Mouse (Mus musculus) left cerebral cortex, adult 9 months (tissue): ENCODE data around the gene Grn.
"Not testable (repeated sequence)": the region's sequence is repeated elsewhere in the genome, so short reads cannot be mapped to it uniquely, and the experiment has no call there.

Experiments
- DNase-seq, 2 experiments: peaks; one replicate each; pipeline ENCODE4 v3.0.0; 2022; ENCODE audit warnings: low spot score in 2 of 2

Grn gene

GRCm38 (mm10) chr11:102430121-102431017 is at the start of gene Grn:
Gene Grn (plus strand): TSS chr11:102430315.
- peak; percentile 95 to 96 for DNase-seq

DNA sequence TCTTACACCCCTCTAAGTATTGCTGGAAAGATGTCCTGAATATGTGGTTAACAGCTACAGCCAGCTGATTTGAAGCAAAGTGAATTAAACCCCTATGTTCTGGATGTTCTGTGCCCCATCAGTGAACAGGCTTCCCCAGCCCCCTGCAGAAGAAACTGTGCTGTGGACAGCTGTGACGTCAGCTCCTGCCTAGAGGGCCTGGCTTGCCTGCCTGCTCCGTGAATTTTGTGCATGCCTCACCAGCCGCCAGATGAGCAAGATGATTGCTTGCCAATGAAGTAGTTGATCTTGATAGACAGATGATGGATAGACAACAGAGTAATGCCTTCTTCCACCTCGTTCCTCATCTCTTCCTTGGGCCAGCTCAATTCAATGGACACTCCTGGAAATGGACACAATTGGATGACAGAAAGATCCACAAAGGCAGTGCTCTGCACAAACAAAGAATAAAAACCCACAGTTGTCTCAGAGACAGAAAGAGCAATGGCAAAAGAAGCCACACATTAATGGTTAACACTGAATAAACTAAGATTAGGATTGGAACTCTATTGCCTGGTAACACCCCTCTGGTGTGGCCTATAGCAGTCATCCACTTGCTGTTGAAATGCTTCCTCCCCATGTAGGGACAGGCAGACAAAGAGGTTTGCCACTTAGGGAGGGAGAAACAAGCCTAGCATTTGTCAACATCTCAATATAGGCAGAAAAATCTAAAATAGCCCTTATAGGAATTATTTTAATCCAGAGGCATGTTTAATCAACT is 48.6 kb upstream of the Grn start:
- no peak for DNase-seq

- DNase-seq = no peak
Measured at GRCm38 (mm10) chr11:102382794-102383193, 47.3 kb upstream of the Grn start.

DNA sequence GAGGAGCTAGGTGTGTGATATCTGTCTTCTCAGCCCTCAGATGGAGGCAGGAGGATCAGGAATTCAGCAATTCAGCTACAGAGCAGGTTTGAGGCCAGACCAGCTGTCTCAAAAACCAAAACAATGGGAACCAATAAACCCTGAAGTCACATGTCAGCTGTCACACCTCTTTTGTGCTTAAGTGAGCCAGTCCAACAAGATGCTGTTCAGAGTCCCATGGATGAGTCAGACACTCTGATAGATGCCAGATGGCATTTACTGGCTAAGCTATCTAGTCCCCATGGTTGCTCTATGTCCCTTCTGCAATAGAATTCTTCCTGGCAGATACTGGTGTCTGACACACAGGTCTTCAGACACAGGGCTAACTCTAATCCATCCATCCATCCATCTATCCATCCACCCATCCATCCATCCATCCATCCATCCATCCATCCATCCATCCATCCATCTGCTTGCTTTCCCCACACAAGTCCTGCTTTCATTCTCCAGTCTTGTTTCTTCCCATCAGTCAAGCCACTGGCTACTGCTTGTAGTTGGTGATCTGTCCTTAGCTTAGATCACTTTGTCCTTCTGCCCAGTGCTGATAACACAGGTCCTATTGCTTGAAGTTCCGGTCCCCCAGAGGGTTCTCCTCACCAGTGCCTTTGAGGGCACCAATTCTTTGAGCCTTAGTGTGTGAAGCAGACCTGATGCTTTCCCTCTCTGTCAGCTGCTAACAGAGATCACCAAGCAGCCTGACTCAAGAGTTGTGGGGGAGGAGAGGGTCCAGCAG is 46.6 kb upstream of the Grn start:
- peak in 1 of 2 experiments; percentile 32 for DNase-seq

DNA sequence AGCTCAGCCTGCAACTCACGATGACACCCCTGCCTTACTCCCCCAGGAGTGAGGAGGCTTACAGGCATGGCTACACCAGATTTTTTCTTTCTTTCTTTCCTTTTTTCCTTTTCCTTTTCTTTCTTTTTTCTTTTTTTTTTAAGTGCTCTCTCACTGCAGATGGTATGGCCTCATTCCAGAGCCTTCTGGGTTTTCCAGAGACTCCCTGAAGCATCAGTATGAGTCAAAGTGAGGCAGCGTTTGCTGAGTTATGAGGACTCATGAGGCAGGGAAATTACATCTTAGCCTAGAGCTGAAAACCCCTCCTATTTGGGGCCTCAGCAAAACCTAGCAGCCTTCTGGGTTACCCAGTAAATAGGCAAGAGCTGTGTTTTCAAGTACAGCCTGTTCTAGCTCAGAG is 45.7 kb upstream of the Grn start:
- DNase-seq = peak in 1 of 2 experiments; percentile 60

- no peak for DNase-seq
Measured at GRCm38 (mm10) chr11:102385075-102385474, 45.0 kb upstream of the Grn start.

DNA sequence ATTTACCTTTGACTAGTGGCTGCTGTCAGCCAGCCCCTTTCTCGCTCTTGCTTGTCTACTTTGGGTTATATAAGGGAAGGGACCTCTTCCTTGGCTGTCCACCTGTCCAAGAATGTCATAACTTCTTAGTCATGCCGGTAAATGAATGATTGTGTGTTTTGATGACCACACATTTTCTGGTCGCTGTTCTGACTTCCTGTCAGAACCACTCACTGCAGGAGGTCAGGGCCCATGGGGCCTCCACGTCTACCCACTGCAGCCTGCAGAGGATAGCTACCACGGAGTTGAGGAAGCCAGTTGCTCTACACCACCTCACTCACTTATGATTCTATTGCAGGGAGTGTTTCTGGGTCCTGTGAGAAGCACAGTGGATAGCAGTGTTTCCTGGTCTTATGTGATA is 44.0 kb upstream of the Grn start:
- no peak for DNase-seq

- not testable (repeated sequence) for DNase-seq
Measured at GRCm38 (mm10) chr11:102389436-102389835, 40.7 kb upstream of the Grn start.

DNA sequence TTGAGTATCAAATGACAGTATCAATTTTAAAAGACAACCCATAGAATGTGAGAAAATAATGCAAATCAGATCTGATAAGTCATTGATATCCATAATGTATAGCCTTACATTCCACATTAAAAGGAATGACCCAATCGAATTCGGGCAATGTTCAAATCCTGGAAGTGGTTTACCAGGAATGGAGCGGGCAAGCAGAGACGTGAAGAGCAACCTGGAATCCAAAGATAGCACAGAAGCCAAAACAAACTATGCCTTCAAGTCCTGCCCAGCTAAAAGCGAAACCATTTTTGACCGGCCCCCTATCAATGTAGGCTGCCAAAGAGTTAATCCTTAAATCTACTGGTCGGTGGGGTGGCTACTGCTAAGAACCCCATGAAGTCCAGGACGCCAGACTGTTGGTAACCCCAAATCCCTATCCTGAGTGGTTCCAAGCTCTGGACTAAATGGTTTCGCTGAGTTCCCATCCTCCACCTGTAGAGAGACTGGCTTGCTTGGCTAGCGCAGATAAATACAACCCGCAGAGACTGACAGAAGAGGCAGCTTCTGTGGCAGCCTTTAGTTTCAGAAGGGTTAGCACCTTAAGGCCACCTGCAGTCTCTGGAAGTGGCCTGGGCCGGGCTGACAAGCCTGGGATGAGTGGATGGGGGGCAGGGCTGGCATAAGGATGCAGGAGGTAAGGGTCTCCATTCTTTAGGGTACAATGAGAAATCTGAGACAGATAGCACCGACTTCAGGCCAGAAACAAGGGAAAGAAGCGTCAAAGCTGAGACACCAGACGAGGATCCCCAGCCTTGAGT is 37.5 kb upstream of the Grn start:
- no peak for DNase-seq

DNA sequence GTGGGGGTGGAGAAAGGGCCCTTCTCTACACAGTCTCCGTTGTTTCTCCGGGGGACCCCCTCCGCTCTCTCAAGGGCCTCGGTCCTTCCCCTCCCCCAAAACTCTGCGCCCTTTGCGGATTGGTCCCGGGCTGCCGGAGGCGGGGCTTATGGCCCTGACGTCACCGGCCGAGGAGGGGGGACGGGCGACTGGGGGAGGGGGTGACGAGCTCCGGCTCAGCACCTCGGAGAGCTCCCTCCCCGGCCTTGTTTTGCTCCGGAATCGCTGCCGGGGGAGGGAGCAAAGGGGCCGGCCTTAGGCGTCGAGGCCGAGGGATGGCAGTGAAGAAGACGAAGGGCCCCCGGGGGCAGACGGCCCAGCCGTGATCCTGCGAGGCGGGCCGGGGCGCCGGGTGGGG is 36.9 kb upstream of the Grn start, which contains the start of gene Rundc3a:
Rundc3a (plus strand) TSS at position 166 of the 397 bp plus-strand sequence.
- peak; percentile 88 to 95 for DNase-seq

DNA sequence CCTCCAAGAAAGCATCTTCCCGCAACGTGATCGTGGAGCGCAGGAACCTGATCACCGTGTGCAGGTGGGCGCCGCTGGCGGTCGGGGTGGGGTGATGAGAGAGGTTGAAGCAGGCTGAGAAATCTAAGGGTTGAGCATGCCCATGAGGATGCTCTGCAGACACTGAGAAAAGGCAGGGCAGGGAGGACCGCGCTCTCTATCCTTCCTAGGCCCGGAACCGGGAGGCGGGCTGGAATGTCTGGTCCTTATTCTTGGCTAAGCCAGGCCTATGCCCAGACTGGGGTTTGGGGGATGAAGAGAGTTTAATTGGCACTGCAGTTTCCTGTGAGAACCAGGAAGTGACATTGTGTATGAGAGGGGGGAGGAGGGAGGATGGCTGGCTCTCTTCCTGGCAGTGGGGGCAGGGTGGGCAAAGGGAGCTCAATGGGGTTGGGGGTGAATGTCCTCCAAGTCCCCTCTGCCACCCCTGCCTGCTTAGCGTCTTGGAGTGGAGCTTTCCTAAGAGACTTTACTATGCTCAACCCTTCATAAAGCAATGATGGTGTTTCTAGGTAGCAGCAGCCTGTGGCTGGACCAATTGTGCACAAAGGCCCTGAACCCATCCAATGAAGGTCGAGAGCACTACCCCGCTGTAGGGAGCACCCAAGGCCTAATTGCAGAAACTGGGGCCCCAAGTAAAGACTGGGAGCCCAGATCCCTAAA is 36.2 kb upstream of the Grn start:
- peak in 1 of 2 experiments; percentile 41 for DNase-seq

- peak in 1 of 2 experiments; percentile 15 for DNase-seq
Measured at GRCm38 (mm10) chr11:102394421-102395124, 35.5 kb upstream of the Grn start.

- DNase-seq = peak in 1 of 2 experiments; percentile 17
Measured at GRCm38 (mm10) chr11:102395250-102395649, 34.9 kb upstream of the Grn start.

- DNase-seq = peak in 1 of 2 experiments; percentile 4
Measured at GRCm38 (mm10) chr11:102396263-102396662, 33.9 kb upstream of the Grn start.

DNA sequence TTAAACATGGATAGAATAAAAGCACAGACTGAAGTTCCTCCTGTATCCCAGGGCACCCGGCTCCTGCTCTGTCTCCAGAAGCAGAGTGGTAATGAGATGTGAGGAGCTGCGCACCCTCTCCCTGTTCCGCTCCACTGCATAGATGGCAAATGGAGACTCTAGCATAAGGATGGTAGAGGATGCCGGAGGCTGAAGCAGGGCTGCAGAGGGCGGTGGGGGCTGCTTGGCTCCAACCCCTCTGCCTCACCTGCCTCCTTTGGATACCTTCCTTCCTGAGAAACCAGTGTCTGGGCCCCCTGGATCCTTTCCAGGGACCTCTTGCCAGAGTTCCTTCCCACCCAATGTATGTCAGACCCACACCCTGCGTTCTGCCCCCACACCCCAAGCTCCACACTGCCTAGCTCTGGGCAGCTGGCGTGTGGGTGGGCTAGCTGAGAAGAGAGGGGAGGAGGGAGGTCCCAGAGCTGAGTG is 33.4 kb upstream of the Grn start:
- DNase-seq = peak in 1 of 2 experiments; percentile 61

DNA sequence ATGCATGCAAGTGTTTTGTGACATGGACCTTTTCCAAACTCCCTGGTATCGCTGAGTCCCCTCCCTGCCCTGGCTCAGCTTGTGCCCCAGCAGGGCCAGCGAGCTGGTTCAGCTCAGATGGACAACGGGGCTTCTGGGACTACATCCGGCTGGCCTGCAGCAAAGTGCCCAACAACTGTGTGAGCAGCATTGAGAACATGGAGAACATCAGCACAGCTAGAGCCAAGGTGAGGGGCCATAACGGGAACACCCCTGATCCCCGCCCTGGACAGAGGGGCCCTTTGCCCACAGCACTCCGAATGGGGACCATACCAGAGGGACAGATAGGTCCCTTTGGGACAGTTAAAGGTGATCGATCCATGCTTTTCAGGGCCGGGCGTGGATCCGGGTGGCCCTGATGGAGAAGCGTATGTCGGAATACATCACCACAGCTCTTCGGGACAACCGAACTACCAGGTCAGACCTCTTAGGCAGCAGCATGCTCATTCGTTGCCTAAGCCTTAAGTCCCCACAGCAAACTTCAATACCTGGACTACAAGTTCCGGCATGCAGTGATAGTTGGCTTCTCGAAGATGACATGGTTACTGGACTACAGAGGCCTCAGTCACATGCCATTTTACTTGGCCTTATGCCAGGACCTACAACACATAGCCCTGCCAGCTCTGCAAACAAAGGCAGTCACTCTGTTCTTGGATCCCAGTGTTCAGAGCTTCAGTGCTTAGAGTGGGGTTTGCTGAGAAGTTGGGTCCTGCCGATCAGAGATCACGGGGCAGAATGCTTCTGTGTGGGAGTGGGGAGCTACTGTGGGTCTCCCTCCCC is 31.9 kb upstream of the Grn start:
- peak in 1 of 2 experiments; percentile 63 for DNase-seq

DNA sequence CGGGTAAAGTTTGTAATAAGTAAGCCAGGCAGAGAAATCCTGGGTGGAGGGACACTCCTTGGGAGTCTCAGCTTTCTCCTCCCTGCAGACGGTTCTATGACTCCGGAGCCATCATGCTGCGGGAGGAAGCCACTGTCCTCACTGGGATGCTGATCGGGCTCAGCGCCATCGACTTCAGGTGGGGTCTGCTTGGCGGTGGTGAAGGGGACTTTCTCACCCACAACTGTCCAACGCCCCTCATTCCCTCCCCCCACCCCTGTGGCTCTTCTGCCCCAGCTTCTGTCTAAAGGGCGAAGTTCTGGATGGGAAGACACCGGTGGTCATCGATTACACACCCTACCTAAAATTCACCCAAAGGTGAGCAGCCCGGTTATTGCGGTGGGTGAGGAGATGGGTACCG is 31.0 kb upstream of the Grn start:
- no peak for DNase-seq

GRCm38 (mm10) chr11:102399610-102400072 is 30.5 kb upstream of the Grn start:
- peak in 1 of 2 experiments; percentile 22 for DNase-seq
